Mouse (Mus musculus) bone marrow macrophage, adult 2 months (primary cell): ENCODE measurements around the gene Dnase2b.

Experiments used
- CTCF ChIP-seq: IDR thresholded peaks from 2 replicates; pipeline ENCODE4 v1.5.1; 2012; ENCODE audit warnings: low read depth, mild to moderate bottlenecking, low read length, moderate library complexity
- POLR2A ChIP-seq: IDR thresholded peaks from 2 replicates; pipeline ENCODE4 v1.6.1; 2012; ENCODE audit warnings: mild to moderate bottlenecking, low read depth, low read length, borderline replicate concordance

DNA sequence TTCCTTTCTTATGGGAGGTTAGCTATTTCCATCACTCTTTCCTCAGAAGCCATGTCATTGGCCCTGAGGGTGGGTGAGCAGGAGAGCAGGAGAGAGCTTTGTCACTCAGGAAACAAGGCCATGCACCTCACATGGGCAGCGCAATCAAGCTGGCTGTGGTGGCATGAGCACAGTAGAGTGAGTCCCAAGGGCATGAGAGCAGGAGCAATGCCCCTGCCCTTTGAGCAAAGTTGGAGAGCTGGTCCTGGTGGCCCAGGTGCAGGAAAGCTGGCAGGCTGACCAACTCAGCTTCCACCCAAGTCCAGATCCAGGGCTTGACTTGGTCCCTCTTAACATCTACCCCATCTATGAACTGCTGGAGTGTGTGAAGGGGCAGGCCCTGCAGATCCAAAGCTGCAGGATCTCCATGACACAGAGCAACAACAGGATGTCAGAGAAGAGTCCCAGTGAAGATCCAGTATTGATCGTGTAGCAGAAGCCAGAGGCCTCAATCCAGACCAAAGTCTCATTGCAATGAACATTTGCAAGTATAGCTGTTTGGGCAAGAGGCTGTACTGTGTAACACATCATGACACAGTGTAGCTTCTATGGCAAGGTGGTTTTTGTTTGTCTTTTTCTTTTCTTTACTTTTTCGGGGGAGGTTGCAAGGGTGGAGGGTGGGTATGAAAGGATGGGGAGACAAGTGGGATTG, 35.2 kb downstream of the Dnase2b start:
- TF ChIP-seq CTCF (no peak), POLR2A (no peak)
